Mouse (Mus musculus): Measurements from ENCODE around the gene Inhbc. TPM values are rescaled to one million over a fixed set of nuclear protein-coding genes. Genes with fewer than 3 reads are reported as not detected.
A peak's percentile ranks its signal among the peaks of the same experiment; 100 is the strongest.

Gene Inhbc
- polyA plus RNA-seq, 1 experiment from 2014 or later = 1.4 TPM

DNA sequence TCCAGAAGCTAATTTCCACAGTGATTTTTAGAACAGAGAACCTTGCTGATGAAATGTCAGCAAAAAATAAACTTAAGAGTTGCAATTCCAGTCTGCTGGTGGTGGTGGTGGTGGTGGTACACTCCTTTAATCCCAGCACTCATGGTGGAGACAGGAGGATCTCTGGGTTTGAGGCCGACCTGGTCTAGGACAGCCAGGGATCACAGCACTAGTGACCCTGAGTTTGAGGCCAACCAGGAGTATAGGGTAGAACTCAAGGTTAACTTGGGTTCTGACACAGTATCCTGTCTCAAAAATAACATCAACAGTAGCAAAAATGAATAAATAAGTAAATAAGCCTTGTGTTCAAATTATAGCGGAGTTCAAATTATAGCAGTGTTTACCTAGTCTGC is 11.5 kb upstream of the Inhbc start:
- no peak for ATAC-seq (replicated peaks; ENCODE audit: low FRiP score)
- Histone ChIP-seq H3K4me1 (replicated peaks; ENCODE audit: control insufficient read depth, insufficient read depth, low read length) (no peaks in the 10 kb centered on the region; the same call in 1 of the 2 replicates), H3K36me3 (ENCODE audit: control insufficient read depth, insufficient read depth, low read length) (no peaks in the 10 kb centered on the region), H3K4me2 (peak overlapping the region; percentile 73), H3K27ac (ENCODE audit: low read depth, low read length) (peak overlapping the region; percentile 86), H3K4me3 (ENCODE audit: low read depth, low read length) (peak overlapping the region; percentile 66), H3K27me3 (replicated peaks; ENCODE audit: control insufficient read depth, insufficient read depth, low read length) (no peaks in the 10 kb centered on the region), H3K9me3 (ENCODE audit: control insufficient read depth, low read length) (no peaks in the 10 kb centered on the region), H3K9ac (ENCODE audit: low read depth, low read length) (peak overlapping the region; percentile 79; the same call in 1 of the 2 replicates)
- 63% methylated on average over 2 of the region's 2 CpGs for WGBS
- DNase-seq (ENCODE audit: low spot score) = no peak

DNA sequence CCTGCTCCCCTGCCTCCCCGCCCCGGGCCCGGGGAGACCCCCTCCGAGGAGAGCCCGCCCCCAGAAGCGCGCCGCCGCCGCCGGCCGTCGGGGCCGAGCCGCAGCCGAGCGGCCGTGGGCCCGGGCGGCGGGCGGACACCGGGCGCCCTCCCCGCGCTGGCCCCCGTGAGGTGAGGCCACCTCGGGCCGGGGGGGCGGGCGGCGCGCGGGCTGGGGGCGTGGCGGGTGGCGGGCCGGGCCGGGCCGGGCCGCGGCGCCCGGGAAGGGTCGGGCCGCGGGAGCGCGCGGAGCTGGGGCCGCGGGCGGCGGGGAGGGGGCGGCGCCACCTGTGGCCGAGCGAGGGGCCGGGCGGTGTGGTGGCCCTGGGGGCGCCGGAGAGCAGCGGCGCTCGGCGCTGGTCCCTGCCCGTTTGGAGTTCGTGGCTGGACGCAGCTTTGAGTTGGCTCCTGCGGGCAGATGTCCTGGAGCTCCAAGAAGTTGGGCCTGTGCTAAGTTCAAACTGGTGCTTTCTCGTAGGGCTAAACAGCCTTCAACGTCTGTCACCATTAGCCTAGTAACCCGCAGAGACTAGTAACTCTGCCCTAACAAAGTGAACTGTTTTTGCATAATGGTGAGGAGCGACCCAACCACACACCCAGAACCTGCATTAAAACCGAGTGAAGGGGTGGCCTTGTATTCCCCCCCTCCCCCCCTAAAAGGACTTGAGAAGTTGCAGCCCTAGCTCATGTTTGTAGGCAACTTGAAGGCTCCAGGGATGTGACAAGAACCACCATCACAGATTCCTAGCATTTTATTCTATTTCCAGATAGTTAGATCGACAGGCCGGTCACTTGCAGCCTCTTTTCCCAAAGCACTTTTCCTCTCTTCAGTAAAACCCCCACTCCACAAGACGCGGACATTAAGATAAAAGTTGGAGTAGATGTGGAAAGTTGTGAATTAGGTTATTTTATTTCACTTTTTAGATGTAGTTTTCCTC is 10.8 kb upstream of the Inhbc start:
- Histone ChIP-seq H3K4me1 (replicated peaks; ENCODE audit: control insufficient read depth, insufficient read depth, low read length) (no peaks in the 10 kb centered on the region; the same call in 1 of the 2 replicates), H3K27me3 (replicated peaks; ENCODE audit: control insufficient read depth, insufficient read depth, low read length) (no peaks in the 10 kb centered on the region), H3K27ac (ENCODE audit: low read depth, low read length) (peak overlapping the region; percentile 86), H3K4me2 (peak overlapping the region; percentile 73), H3K9ac (ENCODE audit: low read depth, low read length) (peak overlapping the region; percentile 79), H3K4me3 (ENCODE audit: low read depth, low read length) (peak overlapping the region; percentile 66), H3K36me3 (ENCODE audit: control insufficient read depth, insufficient read depth, low read length) (no peaks in the 10 kb centered on the region), H3K9me3 (ENCODE audit: control insufficient read depth, low read length) (no peaks in the 10 kb centered on the region)
- peak; percentile 73 for DNase-seq (ENCODE audit: low spot score)
- 3% methylated on average over 50 of the region's 79 CpGs for WGBS
- peak; percentile 76 for ATAC-seq (replicated peaks; ENCODE audit: low FRiP score)

DNA sequence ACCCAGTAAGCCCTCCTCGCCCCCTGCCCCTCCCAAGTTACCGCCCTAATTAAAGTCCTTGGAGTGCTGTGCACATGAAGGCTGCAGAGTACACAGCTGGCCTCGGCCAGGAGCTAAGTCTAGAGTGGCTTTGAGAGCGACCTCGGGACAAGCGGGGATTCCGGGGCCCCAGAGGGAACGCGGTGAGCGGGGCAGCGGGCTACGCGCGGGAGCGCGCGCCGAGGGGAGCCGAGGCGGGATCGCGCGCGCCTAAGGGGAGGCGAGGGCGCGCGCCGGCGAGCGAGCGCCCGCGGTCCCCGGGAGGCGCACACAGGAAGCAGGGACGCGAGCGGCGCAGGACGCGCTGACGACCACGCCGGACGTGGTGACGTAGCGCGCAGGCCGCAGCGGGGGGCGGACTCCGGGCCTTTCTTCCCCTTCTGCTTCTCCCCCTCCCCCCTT is 10.0 kb upstream of the Inhbc start, which contains the start of gene R3hdm2:
R3hdm2 (plus strand) TSS at position 77 of the 441 bp plus-strand sequence.
- Histone ChIP-seq H3K36me3 (ENCODE audit: control insufficient read depth, insufficient read depth, low read length) (no peaks in the 10 kb centered on the region), H3K27ac (ENCODE audit: low read depth, low read length) (peak within 1 kb of the TSS; percentile 86), H3K4me3 (ENCODE audit: low read depth, low read length) (peak within 1 kb of the TSS; percentile 66), H3K4me2 (peak within 1 kb of the TSS; percentile 82), H3K4me1 (replicated peaks; ENCODE audit: control insufficient read depth, insufficient read depth, low read length) (no peaks in the 10 kb centered on the region; the same call in 1 of the 2 replicates), H3K9ac (ENCODE audit: low read depth, low read length) (peak within 1 kb of the TSS; percentile 79), H3K9me3 (ENCODE audit: control insufficient read depth, low read length) (no peaks in the 10 kb centered on the region), H3K27me3 (replicated peaks; ENCODE audit: control insufficient read depth, insufficient read depth, low read length) (no peaks in the 10 kb centered on the region)
- under 1% methylated on average over 50 of the region's 53 CpGs for WGBS
- DNase-seq (ENCODE audit: low spot score) = peak; percentile 91
- ATAC-seq (replicated peaks; ENCODE audit: low FRiP score) = peak; percentile 96

DNA sequence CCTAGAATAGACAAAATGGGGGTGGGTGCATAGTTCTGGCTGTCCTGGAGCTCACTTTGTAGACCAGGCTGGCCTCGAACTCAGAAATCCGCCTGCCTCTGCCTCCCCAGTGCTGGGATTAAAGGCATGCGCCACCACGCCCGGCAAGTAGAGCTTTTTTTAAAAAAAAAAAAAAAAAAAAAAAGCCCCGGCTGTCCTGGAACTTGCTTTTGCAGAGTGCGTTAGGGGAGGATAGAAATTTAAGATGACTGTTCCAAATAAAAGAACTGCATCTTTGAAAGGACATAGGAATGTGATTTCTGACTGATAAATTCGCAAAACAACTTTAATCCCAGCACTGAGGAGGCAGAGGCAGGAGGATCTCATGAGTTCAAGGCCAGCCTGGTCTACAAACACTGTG is 9.4 kb upstream of the Inhbc start:
- 80% methylated on average over 8 of the region's 8 CpGs for WGBS
- ATAC-seq (replicated peaks; ENCODE audit: low FRiP score) = no peak
- peak overlapping the region; percentile 82 for H3K4me2 ChIP-seq
- peak overlapping the region; percentile 86; the same call in 1 of the 2 replicates for H3K27ac ChIP-seq (ENCODE audit: low read depth, low read length)
- H3K9me3 ChIP-seq (ENCODE audit: control insufficient read depth, low read length) = no peaks in the 10 kb centered on the region
- no peaks in the 10 kb centered on the region for H3K36me3 ChIP-seq (ENCODE audit: control insufficient read depth, insufficient read depth, low read length)
- no peaks in the 10 kb centered on the region for H3K27me3 ChIP-seq (replicated peaks; ENCODE audit: control insufficient read depth, insufficient read depth, low read length)
- DNase-seq (ENCODE audit: low spot score) = no peak
- peak overlapping the region; percentile 66 for H3K4me3 ChIP-seq (ENCODE audit: low read depth, low read length)
- H3K4me1 ChIP-seq (replicated peaks; ENCODE audit: control insufficient read depth, insufficient read depth, low read length) = no peaks in the 10 kb centered on the region; the same call in 1 of the 2 replicates
- H3K9ac ChIP-seq (ENCODE audit: low read depth, low read length) = peak overlapping the region; percentile 79

DNA sequence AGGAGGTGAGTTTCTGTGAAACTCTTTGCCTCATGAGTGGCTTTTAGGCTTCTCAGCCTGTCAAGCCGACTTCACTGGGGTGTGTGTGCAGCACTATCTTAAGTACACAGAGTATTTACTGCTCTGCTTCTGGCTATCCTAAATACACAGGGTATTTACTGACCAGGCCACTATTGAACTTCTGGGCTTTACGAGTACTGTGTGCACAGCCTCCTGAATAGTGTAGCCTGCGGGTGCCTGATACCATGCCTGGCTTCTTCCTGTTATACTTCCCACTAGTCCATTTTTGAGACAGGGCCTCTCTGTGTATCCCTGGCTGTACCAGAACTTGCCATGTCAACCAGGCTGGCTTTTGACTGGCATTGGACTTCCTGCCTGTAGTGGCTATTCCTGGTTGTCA is 7.5 kb upstream of the Inhbc start:
- Histone ChIP-seq H3K27me3 (replicated peaks; ENCODE audit: control insufficient read depth, insufficient read depth, low read length) (no peaks in the 10 kb centered on the region), H3K27ac (ENCODE audit: low read depth, low read length) (0 out of 2 replicates have a peak overlapping the region, but pooled peaks have one; percentile 2), H3K9me3 (ENCODE audit: control insufficient read depth, low read length) (no peaks in the 10 kb centered on the region), H3K4me3 (ENCODE audit: low read depth, low read length) (no peak overlapping the region), H3K36me3 (ENCODE audit: control insufficient read depth, insufficient read depth, low read length) (no peaks in the 10 kb centered on the region), H3K9ac (ENCODE audit: low read depth, low read length) (no peak overlapping the region), H3K4me1 (replicated peaks; ENCODE audit: control insufficient read depth, insufficient read depth, low read length) (no peaks in the 10 kb centered on the region; the same call in 1 of the 2 replicates), H3K4me2 (no peak overlapping the region)
- DNase-seq (ENCODE audit: low spot score) = no peak
- whole genome bisulfite sequencing = 58% methylated on average over 3 of the region's 3 CpGs
- ATAC-seq (replicated peaks; ENCODE audit: low FRiP score) = no peak

DNA sequence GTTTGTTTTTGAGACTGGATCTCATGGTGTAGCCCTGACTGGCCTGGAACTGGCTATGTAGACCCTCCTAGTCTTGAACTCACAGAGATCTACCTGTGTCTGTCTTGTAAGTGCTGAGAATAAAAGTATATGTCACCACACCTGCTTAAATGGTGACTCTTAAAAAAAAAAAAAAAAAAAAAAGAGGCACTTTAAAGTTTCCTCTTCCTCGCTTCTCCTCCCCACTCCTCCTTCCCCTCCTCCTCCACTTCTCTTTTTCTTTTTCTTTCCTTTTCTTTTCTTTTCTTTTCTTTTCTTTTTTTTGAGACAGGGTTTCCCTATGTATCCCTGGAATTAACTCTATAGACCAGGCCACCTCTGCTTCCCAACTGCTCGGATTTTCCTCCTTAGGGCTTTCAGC is 792 bp upstream of the Inhbc start:
- Histone ChIP-seq H3K4me2 (no peak overlapping the region), H3K9ac (ENCODE audit: low read depth, low read length) (no peak overlapping the region), H3K27me3 (replicated peaks; ENCODE audit: control insufficient read depth, insufficient read depth, low read length) (no peaks in the 10 kb centered on the region), H3K4me1 (replicated peaks; ENCODE audit: control insufficient read depth, insufficient read depth, low read length) (no peaks in the 10 kb centered on the region), H3K9me3 (ENCODE audit: control insufficient read depth, low read length) (no peaks in the 10 kb centered on the region), H3K36me3 (ENCODE audit: control insufficient read depth, insufficient read depth, low read length) (no peaks in the 10 kb centered on the region), H3K4me3 (ENCODE audit: low read depth, low read length) (no peak overlapping the region), H3K27ac (ENCODE audit: low read depth, low read length) (no peak overlapping the region)
- 59% methylated on average over 2 of the region's 2 CpGs for WGBS
- no peak for ATAC-seq (replicated peaks; ENCODE audit: low FRiP score)
- no peak for DNase-seq (ENCODE audit: low spot score)

DNA sequence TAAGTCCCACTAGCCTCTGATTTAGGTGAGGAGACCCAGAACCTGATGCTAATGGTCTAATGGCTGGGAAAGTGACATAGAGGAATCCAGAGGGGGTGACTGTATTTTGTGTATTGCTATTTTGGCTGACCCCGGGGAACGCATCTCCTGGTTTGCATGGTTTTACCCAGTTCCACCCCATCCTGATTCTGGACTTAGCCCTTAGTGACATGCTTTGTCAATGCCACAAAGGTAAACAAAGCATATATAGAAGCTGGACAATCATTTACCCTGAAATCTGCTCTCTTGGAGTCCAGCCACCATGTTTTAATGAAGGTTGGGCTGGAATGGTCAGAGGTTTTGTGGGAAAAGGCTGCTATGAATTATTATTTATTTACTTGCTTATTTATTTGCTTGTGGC is 2.0 kb downstream of the Inhbc start:
- Histone ChIP-seq H3K4me2 (peak overlapping the region; percentile 8; the same call in 1 of the 2 replicates), H3K27ac (ENCODE audit: low read depth, low read length) (peak overlapping the region; percentile 77), H3K36me3 (ENCODE audit: control insufficient read depth, insufficient read depth, low read length) (no peaks in the 10 kb centered on the region), H3K9me3 (ENCODE audit: control insufficient read depth, low read length) (no peaks in the 10 kb centered on the region), H3K27me3 (replicated peaks; ENCODE audit: control insufficient read depth, insufficient read depth, low read length) (no peaks in the 10 kb centered on the region), H3K4me1 (replicated peaks; ENCODE audit: control insufficient read depth, insufficient read depth, low read length) (no peaks in the 10 kb centered on the region), H3K9ac (ENCODE audit: low read depth, low read length) (no peak overlapping the region), H3K4me3 (ENCODE audit: low read depth, low read length) (no peak overlapping the region)
- DNase-seq (ENCODE audit: low spot score) (no peak), ATAC-seq (replicated peaks; ENCODE audit: low FRiP score) (0 out of 2 replicates have a peak, but pooled peaks have one; percentile 57)
- 71% methylated on average over 2 of the region's 2 CpGs for WGBS

DNA sequence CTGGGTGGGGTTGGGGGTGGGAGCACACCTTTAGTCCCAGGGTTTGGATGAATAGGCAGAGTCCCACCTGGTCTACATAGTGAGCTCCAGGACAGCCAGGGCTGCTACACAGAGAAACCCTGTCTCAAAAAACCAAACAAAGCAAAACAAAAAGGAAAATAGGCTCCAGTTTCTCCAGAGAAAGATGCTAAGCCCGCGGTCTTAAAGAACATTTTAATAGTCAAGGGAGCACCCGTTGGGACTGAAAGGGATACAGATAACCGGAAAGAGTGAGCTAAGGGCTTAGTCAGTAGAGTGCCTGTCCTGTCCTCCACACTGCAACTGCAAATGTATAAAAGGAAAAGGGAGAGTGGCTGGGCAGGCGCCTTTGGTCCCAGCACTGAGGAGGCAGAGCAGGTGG is 3.1 kb downstream of the Inhbc start:
- 69% methylated on average over 5 of the region's 5 CpGs for WGBS

More for the DNA sequence above, 3.1 kb downstream of the Inhbc start:
- Histone ChIP-seq H3K9me3 (ENCODE audit: control insufficient read depth, low read length) (no peaks in the 10 kb centered on the region), H3K36me3 (ENCODE audit: control insufficient read depth, insufficient read depth, low read length) (no peaks in the 10 kb centered on the region), H3K4me3 (ENCODE audit: low read depth, low read length) (no peak overlapping the region), H3K27me3 (replicated peaks; ENCODE audit: control insufficient read depth, insufficient read depth, low read length) (no peaks in the 10 kb centered on the region), H3K27ac (ENCODE audit: low read depth, low read length) (0 out of 2 replicates have a peak overlapping the region, but pooled peaks have one; percentile 34), H3K9ac (ENCODE audit: low read depth, low read length) (no peak overlapping the region), H3K4me1 (replicated peaks; ENCODE audit: control insufficient read depth, insufficient read depth, low read length) (no peaks in the 10 kb centered on the region), H3K4me2 (no peak overlapping the region)
- ATAC-seq (replicated peaks; ENCODE audit: low FRiP score) = no peak
- no peak for DNase-seq (ENCODE audit: low spot score)

Data from liver, embryonic 11.5 days (tissue).